In the genomic region with DNA sequence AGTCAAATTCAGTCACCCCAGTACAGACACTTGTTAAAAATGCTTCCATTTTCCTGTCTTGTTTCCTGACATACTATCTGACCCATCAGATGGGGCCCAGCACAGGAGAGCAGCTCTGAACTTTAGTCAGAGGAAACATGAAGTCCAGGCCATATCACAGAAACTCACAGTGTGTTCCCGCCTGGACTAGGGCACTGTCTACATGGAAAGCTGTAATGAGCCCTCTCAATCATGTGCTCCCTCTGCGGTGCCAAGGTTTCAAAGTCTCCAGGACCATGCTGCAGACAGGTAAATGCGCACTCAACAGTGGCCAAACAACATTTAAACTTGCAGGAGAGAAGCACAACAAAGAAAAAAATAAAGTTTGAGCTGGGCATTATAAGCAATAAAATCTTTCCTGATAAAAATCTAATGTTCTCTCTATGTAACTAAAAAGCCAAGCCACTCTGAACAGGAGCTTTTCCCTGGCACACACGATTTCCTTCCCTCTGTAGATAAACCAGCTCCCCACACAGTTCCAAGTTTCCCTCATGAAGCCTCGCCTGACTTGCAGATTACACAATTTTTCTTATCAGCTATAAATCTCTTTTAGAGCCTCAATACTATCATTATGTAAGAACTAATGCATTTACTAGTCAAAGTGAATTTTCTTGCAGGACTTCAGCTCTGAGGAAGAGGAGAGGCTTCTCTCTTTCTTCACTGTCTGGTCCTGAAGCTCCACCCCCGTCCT, we compare ENCODE assay signal across 26 mouse cellular contexts. TPM values are rescaled to one million over a fixed set of nuclear protein-coding genes. Genes with fewer than 3 reads are reported as not detected.
DNase-seq lines count a peak whose midpoint lies in the region; ATAC-seq and TF ChIP-seq lines count a peak whose summit lies in the region.
"Had no signal": no experiment of that assay in that cellular context is flagged by ENCODE, and none has a peak within 500 bp of the region (broad histone marks: within the 10 kb centered on the region; RNA-seq: fewer than 3 reads in every experiment).

No protein-coding gene starts in this region.

- H3K36me3 ChIP-seq in liver, postnatal 0 days (replicated peaks; ENCODE audit: insufficient read depth, low read length): peaks cover 56% of the 10 kb centered on the region
- H3K36me3 ChIP-seq in liver, embryonic 12.5 days: peaks cover 85% of the 10 kb centered on the region
- H3K36me3 ChIP-seq in stomach, postnatal 0 days (ENCODE audit: control insufficient read depth, insufficient read depth, low read length): 0 out of 2 replicates have a peak, but pooled peaks cover 9% of the 10 kb centered on the region

- no peak overlapping the region for H3K27ac ChIP-seq in liver, postnatal 0 days (ENCODE audit: low read depth)
- H3K27ac ChIP-seq in liver, embryonic 12.5 days: no peak overlapping the region
- H3K27ac ChIP-seq in stomach, postnatal 0 days (replicated peaks): no peak overlapping the region
- H3K27ac ChIP-seq: forebrain, embryonic 10.5 days; layer of hippocampus, adult 2 months; limb, embryonic 12.5 days; liver, embryonic 14.5 days; lung, embryonic 15.5 days; macrophage; midbrain, embryonic 15.5 days; neural tube, embryonic 12.5 days; stomach, embryonic 15.5 days had no signal

- H3K4me2 ChIP-seq in liver, postnatal 0 days (ENCODE audit: low read depth, low read length): no peak overlapping the region
- H3K4me2 ChIP-seq in liver, embryonic 12.5 days: no peak overlapping the region
- H3K4me2 ChIP-seq in stomach, postnatal 0 days (replicated peaks; ENCODE audit: low read depth): no peak overlapping the region
- H3K4me2 ChIP-seq: heart, embryonic 12.5 days; limb, embryonic 12.5 days; lung, embryonic 15.5 days; midbrain, embryonic 15.5 days; neural tube, embryonic 12.5 days; stomach, embryonic 15.5 days had no signal

- peak; percentile 12 for DNase-seq in adrenal gland, postnatal 10 days
- no peak for DNase-seq in adrenal gland, postnatal 14 days
- DNase-seq in liver, postnatal 0 days: no peak
- DNase-seq in kidney, postnatal 10 days: peak; percentile 8
- no peak for DNase-seq in layer of hippocampus, adult 18-20 months (ENCODE audit: low spot score in 2 of 2)
- no peak for DNase-seq in stomach, postnatal 0 days (ENCODE audit: low spot score)
- DNase-seq: cerebellum, adult 11 months; cerebellum, adult 9-11 months; gastrocnemius, postnatal 14 days; heart, adult 18-20 months; heart, postnatal 10 days; right cerebral cortex, postnatal 25 days; thymus, adult 18-20 months; thymus, postnatal 36 days had no signal

- H3K9ac ChIP-seq in liver, postnatal 0 days (replicated peaks): no peak overlapping the region
- H3K9ac ChIP-seq in liver, embryonic 12.5 days: no peak overlapping the region
- no peak overlapping the region for H3K9ac ChIP-seq in stomach, postnatal 0 days (ENCODE audit: low read length)
- H3K9ac ChIP-seq: heart, embryonic 12.5 days; limb, embryonic 12.5 days; liver, embryonic 14.5 days; lung, embryonic 15.5 days; midbrain, embryonic 15.5 days; neural tube, embryonic 12.5 days; stomach, embryonic 15.5 days had no signal

- TF ChIP-seq EP300 in liver, postnatal 0 days (IDR thresholded peaks at IDR 0.05; ENCODE audit: low read depth): no peak
- TF ChIP-seq EP300 in stomach, postnatal 0 days (optimal IDR thresholded peaks at IDR 0.05): no peak

- peak; percentile 58 for ATAC-seq in liver, postnatal 0 days
- ATAC-seq in liver, embryonic 12.5 days: no peak
- ATAC-seq in stomach, postnatal 0 days (ENCODE audit: low FRiP score, low TSS enrichment): no peak
- ATAC-seq: forebrain, embryonic 16.5 days; midbrain, embryonic 15.5 days had no signal

- no peaks in the 10 kb centered on the region for H3K27me3 ChIP-seq in liver, postnatal 0 days (ENCODE audit: insufficient read depth, low read length)
- no peaks in the 10 kb centered on the region for H3K27me3 ChIP-seq in liver, embryonic 12.5 days (replicated peaks)
- H3K27me3 ChIP-seq in stomach, postnatal 0 days (ENCODE audit: control insufficient read depth, insufficient read depth, low read length): no peaks in the 10 kb centered on the region
- H3K27me3 ChIP-seq: heart, embryonic 12.5 days; limb, embryonic 12.5 days; lung, embryonic 15.5 days; midbrain, embryonic 15.5 days; neural tube, embryonic 12.5 days; stomach, embryonic 15.5 days had no signal

- no peak for TF ChIP-seq CTCF in liver, postnatal 0 days (IDR thresholded peaks at IDR 0.05; ENCODE audit: low read depth)
- no peak for TF ChIP-seq CTCF in stomach, postnatal 0 days (IDR thresholded peaks at IDR 0.05; ENCODE audit: low read depth)

- H3K4me3 ChIP-seq in liver, postnatal 0 days (ENCODE audit: low read depth, low read length): no peak overlapping the region
- H3K4me3 ChIP-seq in liver, embryonic 12.5 days: no peak overlapping the region
- H3K4me3 ChIP-seq in stomach, postnatal 0 days (ENCODE audit: low read depth, low read length): no peak overlapping the region
- H3K4me3 ChIP-seq: forebrain, embryonic 10.5 days; heart, embryonic 12.5 days; layer of hippocampus, adult 2 months; limb, embryonic 12.5 days; lung, embryonic 15.5 days; midbrain, embryonic 15.5 days; neural tube, embryonic 12.5 days; stomach, embryonic 15.5 days had no signal

- H3K9me3 ChIP-seq in liver, postnatal 0 days (ENCODE audit: low read length): no peaks in the 10 kb centered on the region
- H3K9me3 ChIP-seq in liver, embryonic 12.5 days (replicated peaks): no peaks in the 10 kb centered on the region
- H3K9me3 ChIP-seq in stomach, postnatal 0 days (ENCODE audit: control insufficient read depth, low read length): no peaks in the 10 kb centered on the region
- H3K9me3 ChIP-seq: forebrain, embryonic 10.5 days; heart, embryonic 12.5 days; limb, embryonic 12.5 days; lung, embryonic 15.5 days; midbrain, embryonic 15.5 days; neural tube, embryonic 12.5 days; stomach, embryonic 15.5 days had no signal

- no peaks in the 10 kb centered on the region for H3K4me1 ChIP-seq in liver, postnatal 0 days (ENCODE audit: insufficient read depth)
- H3K4me1 ChIP-seq in liver, embryonic 12.5 days: no peaks in the 10 kb centered on the region
- H3K4me1 ChIP-seq in stomach, postnatal 0 days (replicated peaks; ENCODE audit: control insufficient read depth, insufficient read depth): no peaks in the 10 kb centered on the region
- H3K4me1 ChIP-seq: forebrain, embryonic 10.5 days; heart, embryonic 12.5 days; limb, embryonic 12.5 days; lung, embryonic 15.5 days; midbrain, embryonic 15.5 days; neural tube, embryonic 12.5 days; stomach, embryonic 15.5 days had no signal

- WGBS in liver, postnatal 0 days (ENCODE audit: insufficient replicate concordance): 75% methylated on average over 6 of the region's 6 CpGs
- WGBS in liver, embryonic 12.5 days (ENCODE audit: insufficient replicate concordance): 70% methylated on average over 6 of the region's 6 CpGs
- WGBS in stomach, postnatal 0 days: 71% methylated on average over 6 of the region's 6 CpGs

RNA-seq across cellular contexts. Expression of a gene that starts 18.0 kb away (rescaled TPM):
- 10 to 100 TPM; 67.7 to 71.7 TPM for total RNA-seq in adrenal gland, postnatal 10 days (2021)
- 76.8 and 81.0 TPM in 2 replicates for total RNA-seq in adrenal gland, postnatal 14 days (2021)
- 102 TPM in 2 replicates for polyA plus RNA-seq in liver, postnatal 0 days (2015; fragmentation: Nextera tagmentation; extraction: Ambion mirVana)
- polyA plus RNA-seq in liver, embryonic 12.5 days (2016; fragmentation: Nextera tagmentation; extraction: Ambion mirVana): 136 and 146 TPM in 2 replicates
- 10 to 100 TPM; 60.2 to 61.9 TPM for total RNA-seq in layer of hippocampus, adult 18-20 months (2021)
- polyA plus RNA-seq in stomach, postnatal 0 days (2015; fragmentation: Nextera tagmentation; extraction: Ambion mirVana): 148 and 150 TPM in 2 replicates

Comparison
In these comparisons a context has a peak if more than half of its experiments do, and no peak if none do; other contexts are left out.
1. DNase-seq: peak in adrenal gland, postnatal 10 days (single experiment) and kidney, postnatal 10 days (single experiment); none in adrenal gland, postnatal 14 days (single experiment), liver, postnatal 0 days (single experiment), layer of hippocampus, adult 18-20 months (0 of 2) and stomach, postnatal 0 days (single experiment).